Mouse (Mus musculus) brain, adult 2 months (tissue): ENCODE data around the gene Iqcj.
A peak's percentile ranks its signal among the peaks of the same experiment; 100 is the strongest.

ENCODE experiments used
- DNase-seq: peaks from one replicate; pipeline ENCODE4 v3.0.0; 2011; ENCODE audit warnings: low read depth, low spot score

The Iqcj gene

DNA sequence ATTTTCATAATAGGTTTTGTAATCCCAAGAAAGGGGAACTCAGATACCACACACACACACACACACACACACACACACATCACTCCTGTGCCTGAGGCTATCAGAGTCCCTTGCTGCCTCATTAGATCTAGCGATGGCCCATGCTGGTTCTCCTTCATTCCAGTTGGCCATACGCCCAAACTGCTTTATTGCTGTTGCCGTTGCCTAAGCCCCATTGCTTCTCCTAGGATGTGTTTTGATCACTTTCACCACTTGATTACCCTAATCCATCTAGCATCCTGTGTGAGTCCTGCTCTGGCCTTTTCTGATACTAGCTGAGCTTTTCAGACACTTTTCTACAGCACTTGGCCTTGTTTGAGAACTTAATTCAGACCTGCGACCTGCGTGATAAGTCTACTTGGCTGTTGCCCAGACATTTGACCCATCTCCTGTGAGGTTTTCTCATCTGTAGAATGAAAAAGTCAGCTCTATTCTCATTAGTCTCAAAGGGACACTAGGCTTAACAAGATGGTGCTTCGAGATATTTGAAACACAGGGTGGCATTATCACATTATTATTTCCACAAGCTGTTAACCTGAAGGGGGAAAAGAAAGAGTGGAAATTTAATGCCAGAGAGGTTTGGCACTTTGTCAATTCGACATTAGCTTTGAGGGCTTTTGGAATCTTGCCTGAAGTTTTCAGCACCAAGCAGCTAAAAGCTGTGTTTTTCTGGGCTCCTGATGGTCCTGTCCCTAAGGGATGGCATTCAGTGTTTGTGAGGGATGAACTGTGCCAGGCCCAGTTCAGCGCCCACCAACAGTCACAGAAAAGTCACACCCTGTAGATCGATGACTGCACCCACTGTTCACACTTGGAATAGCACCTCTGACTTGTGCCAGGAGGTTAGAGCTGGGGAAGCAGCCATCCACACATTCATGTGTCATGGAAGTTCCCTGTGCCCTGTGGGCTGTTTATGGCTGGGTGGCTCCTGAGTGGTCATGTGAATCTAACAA lies 179.7 kb downstream of the Iqcj start:
- peak; percentile 60 for DNase-seq

DNA sequence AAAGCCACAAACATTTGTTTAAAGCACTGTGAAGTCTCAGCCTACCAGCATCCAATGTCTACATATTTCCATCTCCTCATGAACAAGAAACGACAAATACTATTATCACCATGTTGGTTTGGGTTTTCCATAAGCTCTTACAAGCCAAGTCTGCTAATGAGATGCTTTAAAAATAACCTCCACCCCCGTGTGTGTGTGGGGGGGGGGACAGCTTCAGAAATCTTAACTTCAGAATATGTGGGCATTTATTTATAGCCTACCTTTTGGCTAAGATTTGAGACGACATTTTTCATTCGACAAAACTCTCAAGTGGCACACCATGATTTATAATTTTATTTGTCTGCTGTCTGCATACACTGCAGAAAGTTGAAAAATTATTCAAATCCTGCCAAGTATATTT lies 185.4 kb downstream of the Iqcj start:
- DNase-seq, result peak; percentile 45

DNA sequence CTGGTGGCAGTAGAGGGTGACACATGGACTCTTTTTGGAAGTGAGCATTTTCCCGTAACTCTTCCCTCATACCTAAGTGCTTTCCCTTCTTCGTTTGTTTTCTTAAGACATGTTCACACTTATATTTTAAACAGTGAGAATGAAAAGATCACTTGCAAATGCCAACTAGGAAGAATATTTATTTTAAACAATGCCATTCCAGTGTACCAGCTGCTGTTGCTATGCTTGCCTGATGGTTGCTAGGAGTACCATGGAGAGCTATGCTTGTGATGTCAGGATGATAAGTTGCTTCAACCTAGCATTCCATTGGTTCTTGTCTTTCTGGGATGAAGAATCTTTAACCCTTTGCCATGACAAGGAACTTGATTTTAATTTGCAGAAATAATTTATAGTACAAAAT lies 193.0 kb downstream of the Iqcj start:
- DNase-seq, result peak; percentile 57

DNA sequence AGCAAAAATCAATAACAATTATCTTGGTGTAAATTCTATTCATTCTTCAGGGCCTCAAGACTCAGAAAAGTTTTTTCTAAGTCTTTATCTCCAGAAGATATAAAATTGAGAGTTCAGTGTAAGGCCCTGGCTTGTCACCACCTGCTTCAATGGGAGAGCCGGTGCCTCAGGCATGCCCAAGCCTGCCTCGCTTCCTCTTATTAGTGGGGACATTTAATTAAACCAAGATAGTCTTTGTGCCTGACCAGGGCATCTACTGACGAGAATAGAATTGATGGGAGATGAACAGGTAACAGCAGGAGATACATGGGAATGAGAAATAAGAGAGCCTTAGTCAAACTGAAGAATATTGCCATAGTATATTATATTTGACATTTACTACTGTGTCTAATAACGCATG lies 200.1 kb downstream of the Iqcj start:
- no peak for DNase-seq

DNA sequence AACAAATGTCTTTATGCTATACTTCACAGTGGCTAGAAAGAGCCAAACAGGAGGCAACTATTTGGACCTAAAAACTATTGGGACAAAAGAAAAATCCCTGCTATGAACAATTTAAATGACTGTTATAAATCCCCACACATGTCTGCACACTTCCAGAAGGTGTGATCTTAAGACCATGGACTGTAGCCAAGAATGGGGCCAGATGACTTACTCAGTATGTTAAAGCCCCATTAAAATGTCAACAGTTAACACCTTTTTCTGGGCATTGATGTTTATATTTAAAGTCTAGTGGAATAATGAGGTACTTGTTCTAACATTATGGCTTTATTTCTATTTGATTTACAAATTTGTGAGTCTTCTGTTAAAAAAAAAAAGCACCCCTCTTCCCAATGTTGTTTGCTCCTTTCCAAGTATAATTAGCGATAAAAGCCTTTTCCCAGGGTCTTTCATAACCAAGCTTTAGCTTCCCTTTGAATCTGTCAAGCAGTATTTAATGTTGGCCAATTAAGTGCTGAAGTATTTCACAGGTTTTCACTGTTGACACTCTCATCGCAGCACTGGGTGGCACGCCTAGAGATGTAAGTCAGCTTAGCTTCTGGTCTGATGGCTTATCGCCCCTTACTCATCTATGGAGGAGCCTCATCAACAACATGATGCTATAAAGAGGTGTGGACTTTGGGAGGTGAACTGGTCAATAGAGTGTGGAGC lies 204.9 kb downstream of the Iqcj start:
- DNase-seq, result peak; percentile 33

DNA sequence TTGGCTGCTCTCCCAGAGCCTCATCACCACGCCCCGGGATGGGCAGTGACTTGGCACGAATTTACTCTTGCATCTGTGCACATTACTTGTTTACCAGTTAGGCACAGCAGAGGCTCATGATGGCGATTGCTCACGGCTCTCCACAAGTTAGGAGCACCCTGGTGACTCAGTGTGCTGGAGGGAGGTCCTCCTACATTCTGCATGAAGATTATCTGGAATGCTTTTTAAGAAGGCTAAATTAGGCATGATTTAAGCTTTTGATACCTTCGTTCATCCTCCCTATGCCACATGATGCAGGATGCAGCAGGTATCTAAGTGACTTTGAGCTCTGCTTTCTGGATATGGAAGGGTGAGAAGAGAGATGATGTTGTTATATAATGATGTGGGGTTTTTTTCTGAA lies 207.5 kb downstream of the Iqcj start:
- DNase-seq, result peak; percentile 55

DNA sequence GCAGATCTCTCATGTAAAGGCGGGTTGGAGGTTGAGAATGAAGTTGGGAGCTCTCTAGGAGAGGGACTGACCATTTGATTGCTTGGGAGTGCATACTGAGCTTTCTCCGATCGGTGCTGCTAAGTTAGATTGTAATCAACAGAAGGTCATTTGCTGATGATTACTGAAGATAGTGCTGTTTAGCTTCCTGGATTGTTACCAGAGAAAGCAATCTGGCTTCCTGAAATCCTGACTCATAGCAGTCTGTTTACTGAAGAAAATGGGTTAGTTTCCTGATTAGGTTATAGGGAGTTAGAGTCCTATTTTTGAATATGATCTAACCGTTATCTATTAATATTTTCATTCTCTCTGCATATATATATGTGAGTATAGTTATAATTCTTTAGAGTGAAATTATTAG lies 209.3 kb downstream of the Iqcj start:
- peak; percentile 62 for DNase-seq

DNA sequence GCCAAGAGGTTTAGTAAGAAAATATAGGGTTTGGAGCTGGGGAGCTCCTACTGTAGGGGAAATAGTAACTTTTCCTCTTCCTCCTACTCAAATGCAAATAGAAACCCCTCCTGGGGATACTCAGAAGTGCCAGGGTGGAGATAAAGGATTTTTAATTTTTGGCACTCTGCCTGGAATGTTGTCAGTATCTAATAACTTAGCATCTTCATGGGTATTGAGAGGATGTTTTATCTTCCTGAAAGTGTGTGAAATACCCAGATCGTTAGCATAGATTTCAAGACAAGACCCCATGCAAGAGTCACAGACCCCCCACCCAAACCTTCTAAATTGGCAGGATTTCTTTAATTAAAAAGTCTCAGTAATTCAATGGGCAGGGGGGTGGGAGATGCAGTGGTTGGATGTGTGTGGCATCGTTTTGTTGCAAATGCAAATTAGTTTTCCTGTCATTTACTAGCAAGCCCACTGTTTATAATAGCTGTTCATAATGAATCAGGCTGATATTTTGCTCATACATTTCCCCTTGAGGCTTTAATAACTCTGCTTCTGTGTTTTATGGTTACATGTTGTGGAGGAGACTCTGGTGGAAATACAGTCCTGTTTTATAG lies 213.2 kb downstream of the Iqcj start:
- no peak for DNase-seq
